Mouse (Mus musculus) neural tube, embryonic 13.5 days (tissue): ENCODE measurements around the gene Sox5. TPM values are rescaled to one million over a fixed set of nuclear protein-coding genes. Genes with fewer than 3 reads are reported as not detected.

ENCODE experiments used
- ATAC-seq: fragments of 200-750 bp; cut with Nextera tagmentation; 2 replicates; pipeline ENCODE4 v1.8.0; 2017; ENCODE audit warnings: low read depth, mild to moderate bottlenecking, moderate TSS enrichment, moderate library complexity
- H3K27ac ChIP-seq: fragments of 300-500 bp; sonication (generic); replicated peaks from 2 replicates; pipeline ENCODE4 v1.5.1; 2015; ENCODE audit warnings: moderate library complexity, mild to moderate bottlenecking, inconsistent platforms
- H3K27me3 ChIP-seq: fragments of 300-500 bp; sonication (generic); 2 replicates; pipeline ENCODE4 v1.6.1; 2015; ENCODE audit warnings: mild to moderate bottlenecking, inconsistent platforms
- H3K36me3 ChIP-seq: fragments of 300-500 bp; sonication (generic); 2 replicates; pipeline ENCODE4 v1.6.1; 2015; ENCODE audit warnings: mild to moderate bottlenecking, inconsistent platforms
- H3K4me1 ChIP-seq: fragments of 300-500 bp; sonication (generic); replicated peaks from 2 replicates; pipeline ENCODE4 v1.6.1; 2015; ENCODE audit warnings: inconsistent platforms
- H3K4me2 ChIP-seq: fragments of 300-500 bp; sonication (generic); 2 replicates; pipeline ENCODE4 v1.6.1; 2015; ENCODE audit warnings: inconsistent platforms, mild to moderate bottlenecking, moderate library complexity
- H3K4me3 ChIP-seq: fragments of 300-500 bp; sonication (generic); 2 replicates; pipeline ENCODE4 v1.5.1; 2015; ENCODE audit warnings: mild to moderate bottlenecking, inconsistent platforms
- H3K9ac ChIP-seq: fragments of 300-500 bp; sonication (generic); 2 replicates; pipeline ENCODE4 v1.6.1; 2015; ENCODE audit warnings: moderate library complexity, mild to moderate bottlenecking, inconsistent platforms
- H3K9me3 ChIP-seq: fragments of 300-500 bp; sonication (generic); 2 replicates; pipeline ENCODE4 v1.6.1; 2016; ENCODE audit warnings: inconsistent platforms
- WGBS: fragments of 180-500 bp; shearing (Covaris S2); methylation state at CpG from one replicate; pipeline ENCODE4 v1.1.7; 2015; 5-methylcytosine and 5-hydroxymethylcytosine counted together
- polyA plus RNA-seq: library from polyadenylated mRNA; unstranded; fragments of >200 nt; fragmentation: Nextera tagmentation; extraction: Ambion mirVana; gene quantifications from 2 replicates; pipeline ENCODE4 v1.2.1, GENCODE M21; 2015

Gene Sox5
- polyA plus RNA-seq, 1 experiment from 2014 or later = 24.8 TPM

- Histone ChIP-seq H3K36me3 (no peaks in the 10 kb centered on the region), H3K4me2 (no peak overlapping the region), H3K27me3 (no peaks in the 10 kb centered on the region), H3K9ac (no peak overlapping the region), H3K4me3 (no peak overlapping the region), H3K9me3 (peaks cover 5% of the 10 kb centered on the region), H3K27ac (no peak overlapping the region), H3K4me1 (no peaks in the 10 kb centered on the region)
- 60% methylated on average over 3 of the region's 3 CpGs for WGBS
- no peak for ATAC-seq
These were observed 111.2 kb downstream of the Sox5 start for GRCm38 (mm10) chr6:144670433-144671167.

DNA sequence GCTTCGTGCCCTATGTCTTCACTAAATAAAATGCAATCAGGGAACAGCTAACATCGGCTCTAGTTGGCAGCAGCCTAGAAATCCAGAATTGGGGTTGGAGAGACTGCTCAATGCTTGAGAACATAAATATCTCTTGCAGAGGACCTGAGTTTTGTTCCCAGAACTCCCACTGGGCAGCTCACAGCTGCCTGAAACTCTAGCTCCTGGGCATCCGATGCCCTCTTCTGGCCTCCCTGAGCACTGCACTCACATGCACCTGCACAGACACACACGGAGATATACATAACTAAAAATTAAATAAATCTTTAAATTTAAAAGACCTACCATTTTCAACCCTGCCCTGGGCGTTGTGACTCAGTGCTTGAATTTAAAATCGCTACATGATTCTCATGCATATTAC, 115.2 kb downstream of the Sox5 start:
- Histone ChIP-seq H3K4me1 (no peaks in the 10 kb centered on the region), H3K27ac (no peak overlapping the region), H3K27me3 (no peaks in the 10 kb centered on the region), H3K9me3 (peaks cover 5% of the 10 kb centered on the region), H3K36me3 (no peaks in the 10 kb centered on the region), H3K4me2 (no peak overlapping the region), H3K4me3 (no peak overlapping the region), H3K9ac (no peak overlapping the region)
- WGBS = 93% methylated on average over 6 of the region's 6 CpGs
- ATAC-seq = no peak

DNA sequence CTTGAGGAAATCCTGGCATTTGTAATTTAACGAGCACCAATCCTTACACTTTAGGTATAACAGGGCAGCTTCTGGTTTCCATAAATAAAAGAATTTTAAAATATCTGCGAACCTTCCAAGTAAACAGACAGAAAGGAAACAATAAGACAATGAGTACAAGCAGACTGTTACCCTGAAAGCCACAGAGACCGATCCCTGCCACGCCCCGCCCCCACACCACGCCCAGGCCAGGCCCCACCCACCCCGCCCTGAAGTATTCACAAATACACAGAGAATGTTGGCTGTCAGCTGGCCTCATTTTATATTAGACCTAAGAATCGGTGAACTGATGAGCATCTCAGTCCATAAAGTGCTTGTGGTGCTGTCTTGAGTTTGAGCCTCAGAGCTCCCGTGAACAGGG, 117.0 kb downstream of the Sox5 start:
- Histone ChIP-seq H3K36me3 (no peaks in the 10 kb centered on the region), H3K4me2 (no peak overlapping the region), H3K9ac (no peak overlapping the region), H3K4me1 (no peaks in the 10 kb centered on the region), H3K4me3 (no peak overlapping the region), H3K27me3 (no peaks in the 10 kb centered on the region), H3K9me3 (peaks cover 5% of the 10 kb centered on the region), H3K27ac (no peak overlapping the region)
- 85% methylated on average over 9 of the region's 9 CpGs for WGBS
- ATAC-seq = no peak

- ATAC-seq = no peak
- 78% methylated on average over 4 of the region's 4 CpGs for WGBS
These were observed 118.2 kb downstream of the Sox5 start for GRCm38 (mm10) chr6:144663516-144664074.

GRCm38 (mm10) chr6:144659115-144660108, 122.4 kb downstream of the Sox5 start:
- WGBS = 80% methylated on average over 10 of the region's 10 CpGs
- Histone ChIP-seq H3K9ac (no peak overlapping the region), H3K27me3 (no peaks in the 10 kb centered on the region), H3K4me3 (no peak overlapping the region), H3K27ac (no peak overlapping the region), H3K4me1 (no peaks in the 10 kb centered on the region), H3K9me3 (no peaks in the 10 kb centered on the region), H3K36me3 (no peaks in the 10 kb centered on the region), H3K4me2 (no peak overlapping the region)
- no peak for ATAC-seq

More at GRCm38 (mm10) chr6:144663516-144664074, 118.2 kb downstream of the Sox5 start:
- H3K27me3 ChIP-seq = no peaks in the 10 kb centered on the region
- no peaks in the 10 kb centered on the region for H3K4me1 ChIP-seq
- H3K9me3 ChIP-seq = peaks cover 5% of the 10 kb centered on the region
- H3K4me3 ChIP-seq = no peak overlapping the region
- no peak overlapping the region for H3K27ac ChIP-seq
- H3K36me3 ChIP-seq = no peaks in the 10 kb centered on the region
- H3K9ac ChIP-seq = no peak overlapping the region
- H3K4me2 ChIP-seq = no peak overlapping the region

- WGBS = 90% methylated on average over 5 of the region's 5 CpGs
- Histone ChIP-seq H3K36me3 (no peaks in the 10 kb centered on the region), H3K4me3 (no peak overlapping the region), H3K27ac (no peak overlapping the region), H3K4me1 (no peaks in the 10 kb centered on the region), H3K9me3 (no peaks in the 10 kb centered on the region), H3K4me2 (no peak overlapping the region), H3K27me3 (no peaks in the 10 kb centered on the region), H3K9ac (no peak overlapping the region)
- ATAC-seq = no peak
These were observed 128.9 kb downstream of the Sox5 start for GRCm38 (mm10) chr6:144652876-144653275.

DNA sequence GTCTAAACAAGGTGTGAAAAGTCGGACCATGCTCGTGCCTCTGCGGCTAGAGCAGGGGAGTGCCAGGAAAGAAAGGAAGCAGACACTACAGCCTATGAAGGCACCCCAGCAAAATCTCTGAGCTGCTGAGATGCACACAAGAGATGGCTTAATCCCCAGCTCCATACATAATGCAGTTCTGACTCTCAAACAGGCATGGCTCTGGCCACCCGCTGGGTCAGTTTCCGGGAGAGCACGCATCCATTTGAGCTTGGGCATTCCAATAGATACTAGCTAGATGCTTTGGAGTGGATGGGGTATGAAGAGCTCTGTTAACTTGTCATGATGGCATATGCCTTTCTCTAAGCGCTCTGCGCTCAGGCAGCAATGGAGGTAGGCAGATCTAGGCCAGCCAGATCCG, 132.9 kb downstream of the Sox5 start:
- Histone ChIP-seq H3K27me3 (no peaks in the 10 kb centered on the region), H3K9ac (no peak overlapping the region), H3K27ac (no peak overlapping the region), H3K4me1 (no peaks in the 10 kb centered on the region), H3K36me3 (no peaks in the 10 kb centered on the region), H3K4me3 (no peak overlapping the region), H3K4me2 (no peak overlapping the region), H3K9me3 (peaks cover 3% of the 10 kb centered on the region; the same call in 1 of the 2 replicates)
- 69% methylated on average over 9 of the region's 9 CpGs for whole genome bisulfite sequencing
- ATAC-seq = no peak

- Histone ChIP-seq H3K27ac (no peak overlapping the region), H3K27me3 (no peaks in the 10 kb centered on the region), H3K36me3 (no peaks in the 10 kb centered on the region), H3K9me3 (peaks cover 3% of the 10 kb centered on the region; the same call in 1 of the 2 replicates), H3K4me1 (no peaks in the 10 kb centered on the region), H3K4me3 (no peak overlapping the region), H3K4me2 (no peak overlapping the region), H3K9ac (no peak overlapping the region)
- 40% methylated on average over 4 of the region's 4 CpGs for WGBS
- ATAC-seq = no peak
These were observed 133.6 kb downstream of the Sox5 start for GRCm38 (mm10) chr6:144648124-144648591.

GRCm38 (mm10) chr6:144646331-144646730, 135.4 kb downstream of the Sox5 start:
- WGBS = 94% methylated on average over 3 of the region's 3 CpGs
- Histone ChIP-seq H3K4me3 (no peak overlapping the region), H3K9me3 (peaks cover 3% of the 10 kb centered on the region; the same call in 1 of the 2 replicates), H3K4me2 (no peak overlapping the region), H3K27ac (no peak overlapping the region), H3K36me3 (no peaks in the 10 kb centered on the region), H3K4me1 (peaks cover 7% of the 10 kb centered on the region; the same call in 1 of the 2 replicates), H3K27me3 (no peaks in the 10 kb centered on the region), H3K9ac (no peak overlapping the region)
- ATAC-seq = no peak

GRCm38 (mm10) chr6:144645796-144646195, 136.0 kb downstream of the Sox5 start:
- H3K36me3 ChIP-seq = no peaks in the 10 kb centered on the region
- 93% methylated on average over 4 of the region's 4 CpGs for WGBS

DNA sequence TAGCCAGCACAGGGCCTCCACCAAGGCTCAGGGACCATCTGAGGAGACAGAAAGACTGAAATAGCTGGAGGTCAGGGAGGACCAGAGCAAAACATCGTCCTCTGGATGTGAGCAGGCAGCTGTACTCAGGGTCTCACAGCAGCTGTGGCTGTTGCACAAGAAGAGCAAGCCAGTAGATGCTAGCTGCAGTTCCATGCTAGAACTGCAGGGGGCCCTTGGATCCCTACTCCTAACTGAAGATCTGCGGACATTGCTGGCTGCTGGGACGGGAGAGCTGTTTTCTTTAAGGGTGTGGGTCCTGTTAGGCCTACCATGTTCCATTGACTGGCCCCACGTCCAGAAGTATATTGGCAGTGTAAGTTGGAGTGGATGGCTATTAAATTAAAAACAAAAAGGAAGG, 137.1 kb downstream of the Sox5 start:
- peaks cover 3% of the 10 kb centered on the region; the same call in 1 of the 2 replicates for H3K9me3 ChIP-seq
- H3K9ac ChIP-seq = no peak overlapping the region
- H3K4me1 ChIP-seq = peaks cover 7% of the 10 kb centered on the region; the same call in 1 of the 2 replicates
- no peaks in the 10 kb centered on the region for H3K36me3 ChIP-seq
- H3K27ac ChIP-seq = no peak overlapping the region
- H3K4me2 ChIP-seq = no peak overlapping the region
- H3K27me3 ChIP-seq = no peaks in the 10 kb centered on the region
- 68% methylated on average over 4 of the region's 4 CpGs for WGBS
- no peak overlapping the region for H3K4me3 ChIP-seq
- no peak for ATAC-seq

More at GRCm38 (mm10) chr6:144645796-144646195, 136.0 kb downstream of the Sox5 start:
- Histone ChIP-seq H3K4me2 (no peak overlapping the region), H3K9ac (no peak overlapping the region), H3K27me3 (no peaks in the 10 kb centered on the region), H3K9me3 (peaks cover 3% of the 10 kb centered on the region; the same call in 1 of the 2 replicates), H3K4me3 (no peak overlapping the region), H3K27ac (no peak overlapping the region), H3K4me1 (peaks cover 7% of the 10 kb centered on the region; the same call in 1 of the 2 replicates)
- no peak for ATAC-seq
